Mouse (Mus musculus): ENCODE results near the gene Stk38. TPM values are rescaled to one million over a fixed set of nuclear protein-coding genes. Genes with fewer than 3 reads are reported as not detected.
A peak's percentile ranks its signal among the peaks of the same experiment; 100 is the strongest.

Gene Stk38
- polyA plus RNA-seq, 1 experiment: 32.2 TPM

DNA sequence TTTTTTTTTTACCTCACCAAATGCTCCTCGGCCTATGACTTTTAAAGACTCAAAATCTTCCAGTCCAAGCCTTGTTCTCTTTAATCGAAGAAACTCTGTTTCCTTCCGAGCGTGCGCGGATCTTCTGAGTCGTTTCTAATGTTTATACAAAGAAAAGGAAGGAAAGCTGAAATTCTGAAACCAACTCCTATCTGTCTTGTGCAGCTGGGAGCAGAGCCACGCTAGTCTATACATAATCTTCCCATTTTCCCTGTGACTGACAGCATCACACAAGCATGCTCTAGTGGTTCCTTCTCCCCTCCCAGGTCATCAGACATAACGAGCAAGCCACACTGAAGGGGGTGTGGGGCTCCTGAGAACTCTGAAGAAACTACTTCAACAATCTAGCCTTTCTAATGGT, 16.5 kb downstream of the Stk38 start:
- Histone ChIP-seq H3K9me3 (no peaks in the 10 kb centered on the region), H3K4me1 (peaks cover 49% of the 10 kb centered on the region), H3K4me3 (replicated peaks) (peak overlapping the region; percentile 78), H3K36me3 (replicated peaks; ENCODE audit: low read length) (peaks cover 76% of the 10 kb centered on the region), H3K27me3 (replicated peaks) (no peaks in the 10 kb centered on the region)
- TF ChIP-seq FLI1 (IDR thresholded peaks at IDR 0.05; ENCODE audit: low read length) (no peak), GATA1 (IDR thresholded peaks at IDR 0.05; ENCODE audit: borderline replicate concordance, low read length) (no peak)

DNA sequence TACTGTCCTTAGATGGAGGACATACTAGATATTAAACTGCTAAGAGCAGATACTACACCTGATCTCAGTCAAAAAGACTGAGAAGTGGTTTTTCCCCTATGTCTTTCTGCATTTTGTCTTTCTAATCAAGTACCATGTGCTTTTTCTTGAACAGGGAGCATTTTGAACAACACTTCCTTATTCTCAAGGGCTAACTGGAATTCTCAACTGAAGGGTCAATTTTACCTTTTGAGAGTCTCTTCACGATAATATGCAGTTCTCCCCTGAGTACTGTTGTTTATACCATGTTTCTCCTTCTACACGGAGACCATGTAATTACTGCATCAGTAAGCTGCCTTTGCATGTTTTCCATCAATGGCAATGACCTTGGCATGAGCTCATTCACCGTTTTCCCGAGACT, 17.7 kb downstream of the Stk38 start:
- TF ChIP-seq FLI1 (IDR thresholded peaks at IDR 0.05; ENCODE audit: low read length) (no peak), GATA1 (IDR thresholded peaks at IDR 0.05; ENCODE audit: borderline replicate concordance, low read length) (no peak)
- H3K4me1 ChIP-seq: peaks cover 53% of the 10 kb centered on the region
- H3K9me3 ChIP-seq: no peaks in the 10 kb centered on the region
- no peaks in the 10 kb centered on the region for H3K27me3 ChIP-seq (replicated peaks)
- peaks cover 78% of the 10 kb centered on the region for H3K36me3 ChIP-seq (replicated peaks; ENCODE audit: low read length)
- H3K4me3 ChIP-seq (replicated peaks): no peak overlapping the region

DNA sequence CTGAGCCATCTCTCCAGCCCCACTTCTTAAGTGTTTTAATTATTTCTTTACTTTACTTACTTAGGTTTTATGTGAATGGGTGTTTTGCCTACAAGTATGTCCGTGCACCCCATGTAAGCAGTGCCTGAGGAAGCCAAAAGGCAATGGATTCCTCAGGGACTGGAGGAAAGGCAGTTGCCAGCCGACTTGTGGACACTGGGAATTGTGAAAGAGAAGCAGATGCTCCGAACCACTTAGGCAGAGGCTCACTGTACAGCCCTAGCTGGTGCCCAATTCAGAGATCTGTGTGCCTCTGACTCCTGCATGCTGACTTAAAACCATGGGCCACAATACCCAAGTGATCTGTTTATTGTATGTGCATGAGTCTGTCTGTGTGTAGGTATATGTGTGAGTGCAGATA, 18.8 kb downstream of the Stk38 start:
- Histone ChIP-seq H3K9me3 (no peaks in the 10 kb centered on the region), H3K36me3 (replicated peaks; ENCODE audit: low read length) (peaks cover 80% of the 10 kb centered on the region), H3K4me1 (peaks cover 53% of the 10 kb centered on the region), H3K27me3 (replicated peaks) (no peaks in the 10 kb centered on the region), H3K4me3 (replicated peaks) (no peak overlapping the region)
- TF ChIP-seq GATA1 (IDR thresholded peaks at IDR 0.05; ENCODE audit: borderline replicate concordance, low read length): no peak
- no peak for TF ChIP-seq FLI1 (IDR thresholded peaks at IDR 0.05; ENCODE audit: low read length)

- no peak for TF ChIP-seq FLI1 (IDR thresholded peaks at IDR 0.05; ENCODE audit: low read length)
- TF ChIP-seq GATA1 (IDR thresholded peaks at IDR 0.05; ENCODE audit: borderline replicate concordance, low read length): no peak
- Histone ChIP-seq H3K4me1 (peaks cover 53% of the 10 kb centered on the region), H3K9me3 (no peaks in the 10 kb centered on the region), H3K36me3 (replicated peaks; ENCODE audit: low read length) (peaks cover 86% of the 10 kb centered on the region), H3K4me3 (replicated peaks) (no peak overlapping the region), H3K27me3 (replicated peaks) (no peaks in the 10 kb centered on the region)
Observed at GRCm38 (mm10) chr17:28988291-28988690, 19.5 kb downstream of the Stk38 start.

DNA sequence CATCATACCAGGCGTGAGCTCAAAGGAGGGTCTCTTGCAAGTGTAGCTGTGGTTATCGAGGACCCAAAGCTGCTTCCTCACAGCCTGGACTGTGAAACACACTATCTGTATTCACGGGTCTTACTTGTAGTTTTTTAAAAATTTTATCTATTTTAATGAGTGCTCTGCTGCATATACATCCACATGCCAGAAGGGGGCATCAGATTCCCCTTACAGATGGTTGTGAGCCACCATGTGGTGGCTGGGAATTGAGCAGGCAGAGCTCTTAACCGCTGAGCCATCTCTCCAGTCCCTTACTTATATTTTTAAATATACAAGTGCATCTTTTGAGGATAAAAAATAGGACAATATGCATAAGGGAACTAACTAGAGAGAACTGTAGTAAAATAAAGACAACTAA, 20.1 kb downstream of the Stk38 start:
- no peaks in the 10 kb centered on the region for H3K9me3 ChIP-seq
- peaks cover 53% of the 10 kb centered on the region for H3K4me1 ChIP-seq
- TF ChIP-seq GATA1 (IDR thresholded peaks at IDR 0.05; ENCODE audit: borderline replicate concordance, low read length) (no peak), FLI1 (IDR thresholded peaks at IDR 0.05; ENCODE audit: low read length) (no peak)
- peaks cover 89% of the 10 kb centered on the region for H3K36me3 ChIP-seq (replicated peaks; ENCODE audit: low read length)
- no peaks in the 10 kb centered on the region for H3K27me3 ChIP-seq (replicated peaks)
- H3K4me3 ChIP-seq (replicated peaks): no peak overlapping the region

DNA sequence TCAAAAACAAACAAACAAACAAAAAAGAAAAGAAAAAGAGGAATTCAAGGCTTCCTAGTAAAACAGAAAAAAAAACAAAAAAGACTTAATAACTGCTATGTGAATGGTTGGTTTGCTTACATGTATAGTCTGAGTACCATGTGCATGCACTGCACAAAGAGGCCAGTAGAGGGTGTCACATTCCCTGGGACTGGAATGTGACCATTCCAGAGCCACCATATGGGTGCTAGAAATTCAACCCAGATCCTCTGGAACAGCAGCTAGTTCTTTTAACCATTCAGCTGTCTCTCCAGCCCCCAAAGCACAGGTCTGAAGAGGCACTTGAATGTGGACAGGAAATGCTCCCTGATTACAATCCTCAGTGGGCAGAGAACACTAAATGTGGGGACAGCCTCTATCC, 21.0 kb downstream of the Stk38 start:
- TF ChIP-seq FLI1 (IDR thresholded peaks at IDR 0.05; ENCODE audit: low read length): no peak
- no peak for TF ChIP-seq GATA1 (IDR thresholded peaks at IDR 0.05; ENCODE audit: borderline replicate concordance, low read length)
- Histone ChIP-seq H3K9me3 (no peaks in the 10 kb centered on the region), H3K4me1 (peaks cover 51% of the 10 kb centered on the region), H3K36me3 (replicated peaks; ENCODE audit: low read length) (peaks cover 94% of the 10 kb centered on the region), H3K4me3 (replicated peaks) (no peak overlapping the region), H3K27me3 (replicated peaks) (no peaks in the 10 kb centered on the region)

DNA sequence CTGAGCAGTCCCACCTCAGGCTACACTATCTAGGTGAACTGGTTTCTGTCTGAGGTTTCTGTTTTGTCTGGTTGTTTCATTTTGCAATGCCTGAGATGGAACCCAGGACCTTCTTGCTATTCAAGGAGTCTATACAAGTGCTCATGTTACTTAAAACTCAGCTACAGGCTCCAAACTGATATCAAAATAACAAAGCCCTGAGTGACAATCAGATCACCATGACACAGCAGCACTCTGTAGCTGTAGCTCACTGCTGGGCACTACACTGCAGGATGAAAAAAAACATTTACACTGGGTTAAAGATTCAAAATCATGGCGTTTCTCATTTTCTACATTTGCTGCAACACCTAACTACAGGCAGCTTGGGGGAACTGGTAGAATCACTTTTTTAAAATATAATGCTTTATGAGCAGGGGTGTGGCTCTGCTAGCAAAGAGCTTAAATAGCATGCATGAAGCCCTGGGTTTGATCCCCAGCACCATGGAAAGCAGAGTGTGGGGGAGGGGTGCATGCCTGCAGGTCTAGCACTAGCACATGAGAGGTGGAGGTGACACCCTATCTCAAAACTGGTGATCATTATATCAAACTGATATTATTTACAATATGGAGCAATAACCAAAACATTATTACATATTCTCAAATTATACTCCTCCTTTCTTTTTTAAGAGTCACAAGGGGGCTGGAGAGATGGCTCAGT, 22.9 kb downstream of the Stk38 start:
- Histone ChIP-seq H3K4me3 (replicated peaks) (no peak overlapping the region), H3K36me3 (replicated peaks; ENCODE audit: low read length) (peaks cover 89% of the 10 kb centered on the region), H3K27me3 (replicated peaks) (no peaks in the 10 kb centered on the region), H3K4me1 (peaks cover 41% of the 10 kb centered on the region), H3K9me3 (no peaks in the 10 kb centered on the region)
- TF ChIP-seq FLI1 (IDR thresholded peaks at IDR 0.05; ENCODE audit: low read length): no peak
- TF ChIP-seq GATA1 (IDR thresholded peaks at IDR 0.05; ENCODE audit: borderline replicate concordance, low read length): no peak

- TF ChIP-seq GATA1 (IDR thresholded peaks at IDR 0.05; ENCODE audit: borderline replicate concordance, low read length) (no peak), FLI1 (IDR thresholded peaks at IDR 0.05; ENCODE audit: low read length) (no peak)
- Histone ChIP-seq H3K36me3 (replicated peaks; ENCODE audit: low read length) (peaks cover 88% of the 10 kb centered on the region), H3K4me1 (peaks cover 31% of the 10 kb centered on the region)
Observed at GRCm38 (mm10) chr17:28982591-28982990, 25.2 kb downstream of the Stk38 start.

DNA sequence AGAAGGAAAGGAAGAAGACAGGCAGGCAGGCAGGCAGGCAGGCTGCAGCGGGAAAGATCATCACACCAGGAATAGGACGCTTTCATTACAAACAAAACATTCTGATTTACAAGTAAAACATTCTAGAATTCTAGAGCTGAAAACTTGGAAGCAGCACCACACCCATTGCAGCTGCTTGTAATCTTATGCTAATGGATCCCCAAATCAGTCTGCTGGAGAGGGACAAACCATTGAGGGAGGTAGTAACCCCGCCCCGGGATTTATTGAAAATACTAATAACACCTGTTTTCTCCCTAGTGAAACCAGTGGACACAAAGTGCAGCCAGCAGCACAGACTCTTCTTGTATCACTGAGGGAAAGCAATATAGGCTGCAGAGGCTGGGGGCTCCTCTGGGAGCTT, 26.7 kb downstream of the Stk38 start:
- Histone ChIP-seq H3K9me3 (no peaks in the 10 kb centered on the region), H3K4me3 (replicated peaks) (no peak overlapping the region), H3K36me3 (replicated peaks; ENCODE audit: low read length) (peaks cover 88% of the 10 kb centered on the region), H3K27me3 (replicated peaks) (no peaks in the 10 kb centered on the region), H3K4me1 (peaks cover 16% of the 10 kb centered on the region)
- TF ChIP-seq FLI1 (IDR thresholded peaks at IDR 0.05; ENCODE audit: low read length) (no peak), GATA1 (IDR thresholded peaks at IDR 0.05; ENCODE audit: borderline replicate concordance, low read length) (no peak)

More at GRCm38 (mm10) chr17:28982591-28982990, 25.2 kb downstream of the Stk38 start:
- Histone ChIP-seq H3K27me3 (replicated peaks) (no peaks in the 10 kb centered on the region), H3K9me3 (no peaks in the 10 kb centered on the region), H3K4me3 (replicated peaks) (no peak overlapping the region)

DNA sequence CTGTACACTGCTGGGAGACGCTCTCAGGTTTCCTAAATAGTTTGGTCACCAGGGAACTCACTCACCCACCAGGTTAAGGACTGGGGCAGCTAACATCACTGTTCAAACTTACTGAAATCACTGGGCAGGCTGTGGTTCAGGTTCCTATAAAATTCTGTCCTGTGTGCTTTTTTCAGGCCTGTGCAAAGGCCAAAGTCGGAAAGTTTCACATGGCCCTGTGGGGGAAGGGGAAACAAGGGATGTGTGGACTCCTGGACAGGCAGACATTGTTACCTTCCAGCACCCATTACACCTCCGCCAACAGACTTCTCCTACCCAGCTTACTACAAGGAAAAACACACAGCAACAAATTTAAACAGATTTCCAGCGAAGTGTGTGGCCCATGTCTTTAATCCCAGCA, 28.7 kb downstream of the Stk38 start:
- Histone ChIP-seq H3K4me3 (replicated peaks) (no peak overlapping the region), H3K4me1 (peaks cover 10% of the 10 kb centered on the region), H3K27me3 (replicated peaks) (no peaks in the 10 kb centered on the region), H3K36me3 (replicated peaks; ENCODE audit: low read length) (peaks cover 92% of the 10 kb centered on the region), H3K9me3 (no peaks in the 10 kb centered on the region)
- no peak for TF ChIP-seq GATA1 (IDR thresholded peaks at IDR 0.05; ENCODE audit: borderline replicate concordance, low read length)
- no peak for TF ChIP-seq FLI1 (IDR thresholded peaks at IDR 0.05; ENCODE audit: low read length)

All from megakaryocyte, embryonic 14.5 days (primary cell).